Mouse (Mus musculus): ENCODE measurements around the gene Golga4.
A peak's percentile ranks its signal among the peaks of the same experiment; 100 is the strongest.

DNA sequence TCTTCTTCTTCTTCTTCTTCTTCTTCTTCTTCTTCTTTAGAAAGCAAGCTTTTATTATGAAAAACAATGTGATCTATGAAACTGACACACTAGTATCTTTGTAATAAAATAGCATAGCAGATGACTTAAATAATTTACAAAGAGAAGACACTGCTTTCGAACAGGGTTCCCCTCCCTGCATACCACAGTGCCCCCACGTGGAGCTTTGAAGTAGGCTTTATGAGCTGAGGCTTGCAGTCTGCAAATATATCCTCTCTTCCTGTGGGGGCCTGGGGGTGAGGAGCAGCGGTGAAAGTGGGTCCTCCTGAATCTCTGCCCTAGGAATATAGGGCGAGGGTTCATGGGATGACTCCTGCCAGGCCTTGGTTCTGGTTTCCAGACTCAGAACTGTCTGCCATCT, 64.8 kb downstream of the Golga4 start:
- TF ChIP-seq CTCF (IDR thresholded peaks at IDR 0.05) (peak; percentile 11; the same call in 1 of the 2 replicates), EP300 (IDR thresholded peaks at IDR 0.05) (no peak)

Measured in lung, postnatal 0 days (tissue).